Mouse (Mus musculus): ENCODE measurements around the gene Pbx1.

Gene Pbx1

GRCm38 (mm10) chr1:168342269-168342668 lies 89.8 kb downstream of the Pbx1 start:
- DNase-seq (ENCODE audit: low spot score) = no peak

GRCm38 (mm10) chr1:168341863-168342262 lies 90.2 kb downstream of the Pbx1 start:
- no peak for DNase-seq (ENCODE audit: low spot score)

- no peak for DNase-seq (ENCODE audit: low spot score)
Observed at GRCm38 (mm10) chr1:168341368-168341767, 90.7 kb downstream of the Pbx1 start.

GRCm38 (mm10) chr1:168336238-168336818 lies 95.7 kb downstream of the Pbx1 start:
- DNase-seq (ENCODE audit: low spot score) = no peak

- DNase-seq (ENCODE audit: low spot score) = no peak
Observed at GRCm38 (mm10) chr1:168334831-168335574, 97.1 kb downstream of the Pbx1 start.

- no peak for DNase-seq (ENCODE audit: low spot score)
Observed at GRCm38 (mm10) chr1:168332056-168332455, 100.0 kb downstream of the Pbx1 start.

GRCm38 (mm10) chr1:168328236-168328605 lies 103.8 kb downstream of the Pbx1 start:
- DNase-seq (ENCODE audit: low spot score) = no peak

- DNase-seq (ENCODE audit: low spot score) = no peak
Observed at GRCm38 (mm10) chr1:168327405-168328235, 104.5 kb downstream of the Pbx1 start.

GRCm38 (mm10) chr1:168325786-168326185 lies 106.3 kb downstream of the Pbx1 start:
- no peak for DNase-seq (ENCODE audit: low spot score)

- DNase-seq (ENCODE audit: low spot score) = no peak
Observed at GRCm38 (mm10) chr1:168324306-168325085, 107.6 kb downstream of the Pbx1 start.

- DNase-seq (ENCODE audit: low spot score) = no peak
Observed at GRCm38 (mm10) chr1:168323436-168324108, 108.5 kb downstream of the Pbx1 start.

- DNase-seq (ENCODE audit: low spot score) = no peak
Observed at GRCm38 (mm10) chr1:168322892-168323291, 109.2 kb downstream of the Pbx1 start.

GRCm38 (mm10) chr1:168319695-168320094 lies 112.4 kb downstream of the Pbx1 start:
- DNase-seq (ENCODE audit: low spot score) = no peak

GRCm38 (mm10) chr1:168318899-168319469 lies 113.1 kb downstream of the Pbx1 start:
- no peak for DNase-seq (ENCODE audit: low spot score)

- DNase-seq (ENCODE audit: low spot score) = no peak
Observed at GRCm38 (mm10) chr1:168313772-168314171, 118.3 kb downstream of the Pbx1 start.

- DNase-seq (ENCODE audit: low spot score) = no peak
Observed at GRCm38 (mm10) chr1:168312710-168313447, 119.2 kb downstream of the Pbx1 start.

GRCm38 (mm10) chr1:168309101-168309521 lies 123.0 kb downstream of the Pbx1 start:
- DNase-seq (ENCODE audit: low spot score) = no peak

- DNase-seq (ENCODE audit: low spot score) = no peak
Observed at GRCm38 (mm10) chr1:168307275-168308182, 124.5 kb downstream of the Pbx1 start.

- DNase-seq (ENCODE audit: low spot score) = no peak
Observed at GRCm38 (mm10) chr1:168300505-168300904, 131.6 kb downstream of the Pbx1 start.
